Mouse (Mus musculus): ENCODE data around the gene Rgs6.

DNA sequence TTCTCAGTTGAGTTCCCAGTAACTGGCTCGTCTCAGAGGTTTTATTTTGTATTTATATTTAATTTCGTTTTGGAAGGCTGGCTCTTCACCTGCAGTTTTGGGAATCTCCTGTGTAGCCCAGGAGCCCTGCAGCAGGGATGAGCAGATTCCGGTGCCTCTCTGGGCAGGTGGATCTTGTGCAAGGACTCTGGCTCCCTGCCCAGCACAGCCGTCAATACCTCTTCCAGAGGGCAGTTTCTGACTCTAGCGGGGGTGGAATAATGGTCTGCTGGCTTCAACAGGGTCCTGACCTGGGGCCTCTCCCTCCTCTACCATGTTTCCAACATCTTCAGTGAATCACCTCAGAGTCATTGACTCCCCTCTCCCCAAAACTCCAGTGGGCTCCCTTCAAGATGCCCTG, 616.3 kb downstream of the Rgs6 start:
- TF ChIP-seq POLR2A (IDR thresholded peaks at IDR 0.05; ENCODE audit: low read depth, low read length): no peak
- TF ChIP-seq CTCF (IDR thresholded peaks at IDR 0.05; ENCODE audit: extremely low read depth, insufficient read length, insufficient replicate concordance, low read depth, low read length): no peak

Data from small intestine, adult 2 months (tissue).